Mouse (Mus musculus) erythroblast, embryonic 14.5 days (primary cell): ENCODE measurements around the gene Itpr3.

Source experiments
- GATA1 ChIP-seq: IDR thresholded peaks from 2 replicates; pipeline ENCODE4 v1.6.1; 2012; ENCODE audit warnings: low read length, inconsistent platforms, mixed read lengths
- TAL1 ChIP-seq: IDR thresholded peaks from 3 replicates; pipeline ENCODE4 v1.6.1; 2012; ENCODE audit warnings: low read length, inconsistent platforms, mixed read lengths

DNA sequence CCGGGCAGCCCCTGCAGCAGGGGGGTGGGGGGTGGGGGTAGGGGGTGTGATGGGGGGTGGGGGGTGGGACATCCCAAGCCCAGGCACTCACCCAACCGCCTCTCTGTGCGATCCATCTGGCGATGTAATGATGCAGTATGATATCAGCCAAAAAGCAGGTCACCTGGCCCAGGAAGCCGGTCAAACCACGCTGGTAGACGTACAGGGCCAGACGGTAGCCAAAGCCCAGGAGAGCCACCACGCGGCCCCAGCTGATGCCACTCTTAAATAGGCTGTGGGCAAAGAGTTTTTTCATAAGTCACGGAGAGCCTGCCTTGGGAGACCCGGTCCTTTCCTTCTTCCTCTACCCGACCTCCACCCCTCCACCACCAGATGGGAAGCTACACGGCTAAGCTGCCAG lies 36.0 kb upstream of the Itpr3 start:
- no peak for TF ChIP-seq GATA1
- no peak for TF ChIP-seq TAL1
